Mouse (Mus musculus): ENCODE data around the gene Rras. TPM values are rescaled to one million over a fixed set of nuclear protein-coding genes. Genes with fewer than 3 reads are reported as not detected.

The Rras gene
- polyA plus RNA-seq, 1 experiment, result 14.9 TPM

GRCm38 (mm10) chr7:45053931-45054510, 36.3 kb downstream of the Rras start:
- H3K27ac ChIP-seq (ENCODE audit: control insufficient read depth, insufficient read depth, low read depth, low read length, poor library complexity), result peak overlapping the region; percentile 82
- peak overlapping the region; percentile 69 for H3K4me3 ChIP-seq (replicated peaks; ENCODE audit: control insufficient read depth, low read depth, low read length)
- TF ChIP-seq CTCF (IDR thresholded peaks at IDR 0.05; ENCODE audit: control insufficient read depth, insufficient read depth, low read length) (no peak), POLR2A (IDR thresholded peaks at IDR 0.05; ENCODE audit: borderline replicate concordance, control insufficient read depth, low read depth, low read length) (peak; percentile 60; the same call in 1 of the 2 replicates)
- peaks cover 5% of the 10 kb centered on the region for H3K4me1 ChIP-seq (ENCODE audit: control insufficient read depth, insufficient read depth, low read length)
- WGBS, result under 1% methylated on average over 33 of the region's 33 CpGs

DNA sequence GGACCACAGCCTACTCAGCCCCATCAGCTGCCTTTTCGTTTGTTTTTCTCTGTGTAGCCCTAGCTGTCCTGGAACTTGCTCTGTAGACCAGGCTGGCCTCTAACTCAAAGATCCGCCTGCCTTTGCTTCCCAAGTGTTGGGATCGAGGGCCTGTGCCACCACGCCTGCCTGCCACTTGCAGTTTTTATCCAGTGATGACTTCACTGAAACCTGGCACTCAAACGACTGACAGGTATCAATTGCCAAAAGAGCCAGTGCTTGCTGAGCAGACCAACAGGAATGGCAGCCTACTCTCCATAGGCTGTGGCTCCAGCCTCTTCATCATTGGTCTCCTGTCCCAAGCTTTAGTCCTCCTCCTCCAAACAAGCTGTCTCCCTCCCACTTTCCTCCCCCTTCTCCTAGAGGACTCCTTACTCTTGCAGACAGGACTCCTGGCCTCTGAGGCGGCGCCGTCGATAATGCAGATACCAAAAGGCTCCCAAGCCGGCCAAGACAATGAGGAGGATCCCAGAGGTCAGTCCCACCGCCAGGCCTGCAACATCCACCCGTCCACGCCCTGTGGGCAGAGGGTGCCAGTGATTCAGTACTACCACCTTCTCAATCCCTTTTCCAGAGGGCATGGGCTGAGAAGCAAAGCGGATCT, 38.7 kb downstream of the Rras start:
- Histone ChIP-seq H3K27ac (ENCODE audit: control insufficient read depth, insufficient read depth, low read depth, low read length, poor library complexity) (no peak overlapping the region), H3K4me3 (replicated peaks; ENCODE audit: control insufficient read depth, low read depth, low read length) (no peak overlapping the region), H3K4me1 (ENCODE audit: control insufficient read depth, insufficient read depth, low read length) (peaks cover 4% of the 10 kb centered on the region)
- no peak for TF ChIP-seq POLR2A (IDR thresholded peaks at IDR 0.05; ENCODE audit: borderline replicate concordance, control insufficient read depth, low read depth, low read length)
- TF ChIP-seq CTCF (IDR thresholded peaks at IDR 0.05; ENCODE audit: control insufficient read depth, insufficient read depth, low read length), result no peak
- 78% methylated on average over 14 of the region's 14 CpGs for WGBS

DNA sequence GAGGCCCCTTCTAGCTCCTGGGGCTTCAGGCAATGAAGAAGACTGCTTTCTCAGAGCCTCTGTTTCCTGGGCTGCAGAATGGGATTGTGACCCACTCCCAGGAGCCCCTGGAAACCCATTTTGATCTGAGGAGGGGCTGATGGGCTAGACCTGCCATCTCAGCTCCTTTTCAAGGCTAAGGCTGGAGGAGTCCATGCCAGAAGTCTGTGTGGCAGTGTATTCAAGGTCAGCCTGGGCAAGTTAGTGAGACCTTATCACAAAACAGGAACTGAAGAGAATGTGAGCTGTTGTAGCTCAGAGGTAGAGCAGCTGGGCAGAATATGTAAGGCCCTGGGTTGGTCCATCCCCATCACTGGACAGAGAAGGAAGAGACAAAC, 39.2 kb downstream of the Rras start:
- H3K4me3 ChIP-seq (replicated peaks; ENCODE audit: control insufficient read depth, low read depth, low read length), result no peak overlapping the region
- no peak overlapping the region for H3K27ac ChIP-seq (ENCODE audit: control insufficient read depth, insufficient read depth, low read depth, low read length, poor library complexity)
- peaks cover under 1% of the 10 kb centered on the region for H3K4me1 ChIP-seq (ENCODE audit: control insufficient read depth, insufficient read depth, low read length)
- TF ChIP-seq POLR2A (IDR thresholded peaks at IDR 0.05; ENCODE audit: borderline replicate concordance, control insufficient read depth, low read depth, low read length), result no peak
- TF ChIP-seq CTCF (IDR thresholded peaks at IDR 0.05; ENCODE audit: control insufficient read depth, insufficient read depth, low read length), result no peak

GRCm38 (mm10) chr7:45058607-45059571, 41.1 kb downstream of the Rras start:
- no peak overlapping the region for H3K27ac ChIP-seq (ENCODE audit: control insufficient read depth, insufficient read depth, low read depth, low read length, poor library complexity)
- TF ChIP-seq POLR2A (IDR thresholded peaks at IDR 0.05; ENCODE audit: borderline replicate concordance, control insufficient read depth, low read depth, low read length), result no peak
- TF ChIP-seq CTCF (IDR thresholded peaks at IDR 0.05; ENCODE audit: control insufficient read depth, insufficient read depth, low read length), result no peak
- 80% methylated on average over 10 of the region's 10 CpGs for WGBS
- no peaks in the 10 kb centered on the region; the same call in 1 of the 2 replicates for H3K4me1 ChIP-seq (ENCODE audit: control insufficient read depth, insufficient read depth, low read length)
- H3K4me3 ChIP-seq (replicated peaks; ENCODE audit: control insufficient read depth, low read depth, low read length), result no peak overlapping the region

GRCm38 (mm10) chr7:45060632-45061122, 42.9 kb downstream of the Rras start:
- 71% methylated on average over 6 of the region's 6 CpGs for WGBS

DNA sequence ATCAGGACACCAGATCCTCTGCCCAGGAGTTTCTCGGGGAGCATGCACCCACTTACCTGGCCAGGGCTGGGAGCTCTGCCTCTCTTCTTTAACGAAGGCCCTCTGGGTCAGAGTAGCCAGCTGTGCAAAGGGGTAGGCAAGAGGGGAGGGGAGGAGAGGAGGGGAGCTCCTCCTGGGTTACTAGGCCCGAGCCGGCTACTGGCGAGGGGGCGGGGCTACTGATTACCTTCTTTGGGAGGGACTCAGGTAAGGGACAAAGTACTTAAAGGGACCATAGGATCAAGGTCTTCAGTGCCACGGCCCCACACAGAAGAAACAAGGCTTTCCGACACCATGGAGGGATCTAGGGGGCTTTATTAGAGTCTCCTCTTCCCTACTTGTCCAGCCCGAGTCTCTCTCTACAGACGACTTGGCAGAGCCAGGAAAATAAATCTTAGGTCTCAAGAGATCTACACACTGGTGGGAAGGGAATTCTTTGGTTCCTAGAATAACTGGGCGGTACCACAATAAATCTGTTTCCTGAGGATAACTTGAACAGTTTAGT, 43.8 kb downstream of the Rras start:
- H3K4me1 ChIP-seq (ENCODE audit: control insufficient read depth, insufficient read depth, low read length), result no peaks in the 10 kb centered on the region; the same call in 1 of the 2 replicates
- WGBS, result 29% methylated on average over 11 of the region's 11 CpGs
- TF ChIP-seq CTCF (IDR thresholded peaks at IDR 0.05; ENCODE audit: control insufficient read depth, insufficient read depth, low read length) (no peak), POLR2A (IDR thresholded peaks at IDR 0.05; ENCODE audit: borderline replicate concordance, control insufficient read depth, low read depth, low read length) (no peak)
- peak overlapping the region; percentile 5 for H3K4me3 ChIP-seq (replicated peaks; ENCODE audit: control insufficient read depth, low read depth, low read length)
- H3K27ac ChIP-seq (ENCODE audit: control insufficient read depth, insufficient read depth, low read depth, low read length, poor library complexity), result no peak overlapping the region

More at GRCm38 (mm10) chr7:45060632-45061122, 42.9 kb downstream of the Rras start:
- Histone ChIP-seq H3K4me3 (replicated peaks; ENCODE audit: control insufficient read depth, low read depth, low read length) (no peak overlapping the region), H3K4me1 (ENCODE audit: control insufficient read depth, insufficient read depth, low read length) (no peaks in the 10 kb centered on the region; the same call in 1 of the 2 replicates), H3K27ac (ENCODE audit: control insufficient read depth, insufficient read depth, low read depth, low read length, poor library complexity) (no peak overlapping the region)
- TF ChIP-seq POLR2A (IDR thresholded peaks at IDR 0.05; ENCODE audit: borderline replicate concordance, control insufficient read depth, low read depth, low read length), result no peak
- no peak for TF ChIP-seq CTCF (IDR thresholded peaks at IDR 0.05; ENCODE audit: control insufficient read depth, insufficient read depth, low read length)

GRCm38 (mm10) chr7:45062239-45062835, 44.6 kb downstream of the Rras start, which contains the start of the genes Nosip and Prrg2:
TSS of gene Nosip (plus strand) at chr7:45062429.
TSS of gene Prrg2 (minus strand) at chr7:45062677.
- peak within 1 kb of the TSS; percentile 93 for H3K27ac ChIP-seq (ENCODE audit: control insufficient read depth, insufficient read depth, low read depth, low read length, poor library complexity)
- H3K4me1 ChIP-seq (ENCODE audit: control insufficient read depth, insufficient read depth, low read length), result no peaks in the 10 kb centered on the region; the same call in 1 of the 2 replicates
- under 1% methylated on average over 31 of the region's 31 CpGs for WGBS
- TF ChIP-seq POLR2A (IDR thresholded peaks at IDR 0.05; ENCODE audit: borderline replicate concordance, control insufficient read depth, low read depth, low read length) (no peak), CTCF (IDR thresholded peaks at IDR 0.05; ENCODE audit: control insufficient read depth, insufficient read depth, low read length) (peak; percentile 8; the same call in 1 of the 2 replicates)
- H3K4me3 ChIP-seq (replicated peaks; ENCODE audit: control insufficient read depth, low read depth, low read length), result peak within 1 kb of the TSS; percentile 86
